Mouse (Mus musculus) heart, embryonic 14.5 days (tissue): ENCODE results near the gene P4hb. TPM values are rescaled to one million over a fixed set of nuclear protein-coding genes. Genes with fewer than 3 reads are reported as not detected.
A peak's percentile ranks its signal among the peaks of the same experiment; 100 is the strongest.

Experiments
- ATAC-seq: fragments of 200-750 bp; cut with Nextera tagmentation; 2 replicates; pipeline ENCODE4 v1.8.0; 2017; ENCODE audit warnings: low read depth, moderate TSS enrichment; ENCODE audit not compliant: insufficient number of reproducible peaks, insufficient read depth, low FRiP score
- H3K27ac ChIP-seq, 2 experiments: fragments of 200-500 bp in 1 of 2; fragments of 300-500 bp in 1 of 2; sonication (generic) in 1 of 2; replicated peaks in 1 of 2; 2 replicates each; pipeline ENCODE4 v1.5.1; 2012 to 2014; ENCODE audit warnings: low read depth in 2 of 2, low read length in 2 of 2, control low read depth in 1 of 2, mild to moderate bottlenecking in 1 of 2, mixed read lengths in 1 of 2; ENCODE audit not compliant: control insufficient read depth in 1 of 2, insufficient read depth in 1 of 2
- H3K27me3 ChIP-seq: fragments of 300-500 bp; sonication (generic); 2 replicates; pipeline ENCODE4 v1.6.1; 2014; ENCODE audit warnings: mild to moderate bottlenecking, low read length, control low read depth; ENCODE audit not compliant: control insufficient read depth, insufficient read depth
- H3K36me3 ChIP-seq: fragments of 300-500 bp; sonication (generic); 2 replicates; pipeline ENCODE4 v1.6.1; 2014; ENCODE audit warnings: mild to moderate bottlenecking, control low read depth, low read length, mixed read lengths; ENCODE audit not compliant: control insufficient read depth, insufficient read depth
- H3K4me1 ChIP-seq, 2 experiments: fragments of 200-500 bp in 1 of 2; fragments of 300-500 bp in 1 of 2; sonication (generic) in 1 of 2; 2 replicates each; pipeline ENCODE4 v1.6.1; 2012 to 2014; ENCODE audit warnings: low read length in 2 of 2, control low read depth in 1 of 2, mixed read lengths in 1 of 2; ENCODE audit not compliant: control insufficient read depth in 2 of 2, insufficient read depth in 2 of 2
- H3K4me2 ChIP-seq: fragments of 300-500 bp; sonication (generic); 2 replicates; pipeline ENCODE4 v1.6.1; 2014; ENCODE audit warnings: mild to moderate bottlenecking, low read length
- H3K4me3 ChIP-seq, 2 experiments: fragments of 200-500 bp in 1 of 2; fragments of 300-500 bp in 1 of 2; sonication (generic) in 1 of 2; 2 replicates each; pipeline ENCODE4 v1.5.1; 2012 to 2014; ENCODE audit warnings: low read length in 2 of 2, mild to moderate bottlenecking in 2 of 2, control low read depth in 1 of 2, low read depth in 1 of 2, moderate library complexity in 1 of 2; ENCODE audit not compliant: control insufficient read depth in 1 of 2, insufficient read depth in 1 of 2
- H3K9ac ChIP-seq: fragments of 300-500 bp; sonication (generic); 2 replicates; pipeline ENCODE4 v1.6.1; 2014; ENCODE audit warnings: mild to moderate bottlenecking, low read length
- H3K9me3 ChIP-seq: fragments of 300-500 bp; sonication (generic); 2 replicates; pipeline ENCODE4 v1.6.1; 2016; ENCODE audit warnings: low read length, control low read depth; ENCODE audit not compliant: control insufficient read depth
- WGBS: fragments of 180-500 bp; shearing (Covaris S2); extraction: QIAGEN DNeasy Blood & Tissue Kit; methylation state at CpG from one replicate; pipeline ENCODE4 v1.1.7; 2014; 5-methylcytosine and 5-hydroxymethylcytosine counted together
- polyA plus RNA-seq: library from polyadenylated mRNA; unstranded; fragments of >200 nt; fragmentation: Nextera tagmentation; extraction: Ambion mirVana; gene quantifications from 2 replicates; pipeline ENCODE4 v1.2.1, GENCODE M21; 2014

The P4hb gene
- polyA plus RNA-seq, 1 experiment from 2014 or later, result 451 TPM

- H3K4me1 ChIP-seq, result peaks cover 8 to 9% of the 10 kb centered on the region in 2 experiments
- no peak overlapping the region for H3K9ac ChIP-seq
- WGBS, result 89% methylated on average over 11 of the region's 11 CpGs
- no peak overlapping the region for H3K4me2 ChIP-seq
- ATAC-seq, result no peak
- no peak overlapping the region for H3K4me3 ChIP-seq
- peaks cover 68% of the 10 kb centered on the region for H3K36me3 ChIP-seq
- H3K9me3 ChIP-seq, result no peaks in the 10 kb centered on the region
- H3K27ac ChIP-seq, result no peak overlapping the region
- H3K27me3 ChIP-seq, result no peaks in the 10 kb centered on the region
Measured at GRCm38 (mm10) chr11:120615606-120616203, 42.7 kb upstream of the P4hb start.

- no peak overlapping the region for H3K27ac ChIP-seq
- no peak overlapping the region for H3K9ac ChIP-seq
- peaks cover 67% of the 10 kb centered on the region for H3K36me3 ChIP-seq
- peaks cover 8 to 9% of the 10 kb centered on the region in 2 experiments for H3K4me1 ChIP-seq
- WGBS, result 91% methylated on average over 6 of the region's 6 CpGs
- no peak overlapping the region for H3K4me2 ChIP-seq
- ATAC-seq, result no peak
- no peaks in the 10 kb centered on the region for H3K9me3 ChIP-seq
- H3K27me3 ChIP-seq, result no peaks in the 10 kb centered on the region
- H3K4me3 ChIP-seq, result no peak overlapping the region
Measured at GRCm38 (mm10) chr11:120615167-120615566, 42.1 kb upstream of the P4hb start.

GRCm38 (mm10) chr11:120613976-120614375, 40.9 kb upstream of the P4hb start:
- Histone ChIP-seq H3K9me3 (no peaks in the 10 kb centered on the region), H3K36me3 (peaks cover 56% of the 10 kb centered on the region), H3K9ac (no peak overlapping the region), H3K27me3 (no peaks in the 10 kb centered on the region), H3K4me1 (peaks cover 11 to 17% of the 10 kb centered on the region in 2 experiments), H3K4me3 (no peak overlapping the region), H3K4me2 (no peak overlapping the region), H3K27ac (no peak overlapping the region)
- WGBS, result 90% methylated on average over 8 of the region's 8 CpGs
- no peak for ATAC-seq

- H3K9ac ChIP-seq, result no peak overlapping the region
- no peaks in the 10 kb centered on the region for H3K9me3 ChIP-seq
- H3K4me1 ChIP-seq, result peaks cover 15 to 22% of the 10 kb centered on the region in 2 experiments
- no peak for ATAC-seq
- H3K27me3 ChIP-seq, result no peaks in the 10 kb centered on the region
- H3K27ac ChIP-seq, result no peak overlapping the region
- H3K4me2 ChIP-seq, result no peak overlapping the region
- H3K36me3 ChIP-seq, result peaks cover 51% of the 10 kb centered on the region
- 86% methylated on average over 10 of the region's 10 CpGs for WGBS
- H3K4me3 ChIP-seq, result no peak overlapping the region
Measured at GRCm38 (mm10) chr11:120613481-120613972, 40.5 kb upstream of the P4hb start.

- H3K27me3 ChIP-seq, result no peaks in the 10 kb centered on the region
- H3K36me3 ChIP-seq, result peaks cover 46% of the 10 kb centered on the region
- no peak overlapping the region for H3K4me2 ChIP-seq
- peaks cover 16 to 29% of the 10 kb centered on the region in 2 experiments for H3K4me1 ChIP-seq
- no peak; the same call in 1 of the 2 replicates for ATAC-seq
- no peak overlapping the region for H3K4me3 ChIP-seq
- H3K9me3 ChIP-seq, result no peaks in the 10 kb centered on the region
- WGBS, result 46% methylated on average over 6 of the region's 6 CpGs
- H3K27ac ChIP-seq, result no peak overlapping the region
- no peak overlapping the region for H3K9ac ChIP-seq
Measured at GRCm38 (mm10) chr11:120612763-120613162, 39.7 kb upstream of the P4hb start.

GRCm38 (mm10) chr11:120610477-120611046, 37.5 kb upstream of the P4hb start:
- H3K4me3 ChIP-seq, result no peak overlapping the region
- H3K4me1 ChIP-seq, result peaks cover 16 to 23% of the 10 kb centered on the region in 2 experiments
- H3K9ac ChIP-seq, result no peak overlapping the region
- no peak overlapping the region for H3K27ac ChIP-seq
- H3K4me2 ChIP-seq, result no peak overlapping the region
- H3K36me3 ChIP-seq, result peaks cover 54% of the 10 kb centered on the region
- no peak for ATAC-seq
- no peaks in the 10 kb centered on the region for H3K27me3 ChIP-seq
- WGBS, result 85% methylated on average over 9 of the region's 9 CpGs
- no peaks in the 10 kb centered on the region for H3K9me3 ChIP-seq

GRCm38 (mm10) chr11:120609250-120609649, 36.2 kb upstream of the P4hb start:
- Histone ChIP-seq H3K4me2 (peak overlapping the region; percentile 79), H3K4me3 (no peak overlapping the region; a peak in 1 of 4 replicates), H3K27ac (peak overlapping the region; percentile 30 to 31), H3K9ac (peak overlapping the region; percentile 75), H3K9me3 (no peaks in the 10 kb centered on the region), H3K36me3 (peaks cover 60% of the 10 kb centered on the region), H3K27me3 (no peaks in the 10 kb centered on the region), H3K4me1 (peaks cover 16 to 23% of the 10 kb centered on the region in 2 experiments)
- 29% methylated on average over 8 of the region's 8 CpGs for WGBS
- ATAC-seq, result 0 out of 2 replicates have a peak, but pooled peaks have one; percentile 51
